Mouse (Mus musculus) Muller cell, postnatal 12 days (primary cell): ENCODE results near the gene 4930447C04Rik.
A peak's percentile ranks its signal among the peaks of the same experiment; 100 is the strongest.

Experiments used
- DNase-seq: peaks from one replicate; pipeline ENCODE4 v3.0.0-alpha.2; 2015; ENCODE audit errors: inconsistent ontology term

The 4930447C04Rik gene

DNA sequence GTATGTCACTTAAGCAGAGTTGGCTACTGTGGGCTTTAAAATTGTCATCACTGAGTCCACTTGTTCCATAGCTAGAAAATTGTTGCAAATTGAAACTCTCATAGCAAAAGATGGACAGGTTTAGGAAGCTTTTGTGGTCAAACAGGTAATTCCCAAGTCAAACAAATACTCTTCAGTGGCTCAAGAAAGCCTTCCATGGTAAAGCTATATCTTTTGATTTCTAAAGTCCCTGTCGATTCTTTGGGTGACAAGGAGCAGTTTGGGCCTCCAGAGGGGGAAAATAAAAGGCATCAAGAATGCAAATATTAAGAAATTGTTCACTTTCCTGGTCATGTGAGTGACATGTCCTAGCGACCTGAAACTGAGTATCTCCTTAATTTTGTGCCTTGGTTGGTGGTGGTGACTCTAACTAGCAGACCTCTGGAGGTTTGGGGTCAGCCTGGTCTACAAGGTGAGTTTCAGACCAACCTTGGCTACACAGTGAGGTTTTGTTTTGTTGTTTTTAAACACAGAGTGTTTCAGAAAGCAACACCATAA is 3.1 kb upstream of the 4930447C04Rik start:
- peak; percentile 75 for DNase-seq

DNA sequence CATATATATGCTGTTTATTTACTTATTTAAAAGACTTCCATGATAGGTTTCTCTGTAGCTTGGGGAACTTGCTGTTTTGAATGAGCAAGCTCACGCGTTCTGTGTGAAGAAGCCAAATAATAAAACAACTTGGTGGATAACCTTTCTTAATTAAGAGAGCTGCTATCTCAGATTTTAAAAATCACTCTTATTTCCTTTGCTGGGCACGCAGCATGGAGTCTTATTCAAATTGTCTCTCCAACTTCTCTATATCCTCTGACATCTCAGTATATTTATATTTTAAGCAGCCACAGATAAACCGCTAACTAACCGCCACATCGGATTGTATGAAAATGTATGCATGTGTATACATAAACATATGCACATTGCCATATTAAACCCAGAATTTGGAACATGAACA is 1.6 kb upstream of the 4930447C04Rik start:
- DNase-seq = no peak

DNA sequence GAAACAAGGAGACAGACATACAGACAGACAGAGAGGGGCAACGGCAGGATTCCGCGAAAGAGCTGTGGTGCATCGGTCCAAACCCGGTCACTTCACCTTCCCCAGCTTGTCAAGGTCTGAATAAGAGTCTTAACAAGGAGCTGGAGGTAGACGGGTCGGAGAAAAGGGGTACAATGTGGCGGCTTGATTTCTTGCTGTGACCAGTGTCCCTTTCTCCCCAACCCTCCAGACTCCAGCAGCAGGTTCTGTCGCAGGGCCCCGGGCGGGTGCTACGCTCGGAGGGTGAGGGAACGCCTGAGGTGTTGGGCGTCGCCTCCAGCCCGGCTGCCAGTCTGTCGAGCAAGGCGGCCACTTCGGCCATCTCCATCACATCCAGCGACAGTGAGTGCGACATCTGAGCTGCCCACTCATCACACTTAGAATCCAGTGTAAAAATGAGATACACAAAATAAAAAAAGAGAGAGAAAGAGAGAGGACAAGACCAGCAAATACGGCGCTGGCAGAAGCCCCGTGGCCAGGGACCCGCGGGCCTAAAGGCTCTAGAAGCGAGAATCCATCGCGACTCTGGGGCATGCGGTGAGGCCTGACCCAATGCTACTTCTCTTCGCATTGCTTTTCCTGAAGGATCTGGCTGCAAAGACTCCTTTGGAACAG is 951 bp upstream of the 4930447C04Rik start:
- peak; percentile 72 for DNase-seq

DNA sequence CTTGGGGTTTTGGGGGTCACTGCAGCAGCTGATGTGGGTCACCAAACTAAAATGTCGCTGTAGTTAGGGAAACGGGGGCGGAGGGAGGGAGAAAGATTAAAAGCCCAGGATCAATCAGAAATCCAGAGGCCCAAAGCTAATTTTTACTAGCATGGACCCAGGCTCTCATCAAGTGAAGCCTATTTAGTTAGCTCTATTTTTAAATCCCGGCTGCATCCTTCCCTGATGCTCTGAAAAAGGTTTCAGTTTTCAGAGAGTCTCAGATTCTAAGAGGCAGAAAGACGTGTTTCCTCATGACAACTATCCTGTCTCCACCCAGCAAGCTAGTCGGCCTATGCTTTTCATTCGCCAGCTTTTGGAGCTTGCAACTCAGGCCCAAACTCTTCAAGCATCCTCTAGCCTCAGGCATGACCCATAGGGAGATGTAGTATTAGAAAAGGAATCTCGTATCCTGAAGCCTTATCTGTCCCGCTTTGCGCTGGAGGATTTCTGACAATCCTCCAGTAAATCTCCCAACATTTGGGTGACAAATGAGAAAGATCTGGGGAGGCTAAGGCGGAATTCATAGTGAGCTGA is 336 bp upstream of the 4930447C04Rik start:
- DNase-seq = no peak

DNA sequence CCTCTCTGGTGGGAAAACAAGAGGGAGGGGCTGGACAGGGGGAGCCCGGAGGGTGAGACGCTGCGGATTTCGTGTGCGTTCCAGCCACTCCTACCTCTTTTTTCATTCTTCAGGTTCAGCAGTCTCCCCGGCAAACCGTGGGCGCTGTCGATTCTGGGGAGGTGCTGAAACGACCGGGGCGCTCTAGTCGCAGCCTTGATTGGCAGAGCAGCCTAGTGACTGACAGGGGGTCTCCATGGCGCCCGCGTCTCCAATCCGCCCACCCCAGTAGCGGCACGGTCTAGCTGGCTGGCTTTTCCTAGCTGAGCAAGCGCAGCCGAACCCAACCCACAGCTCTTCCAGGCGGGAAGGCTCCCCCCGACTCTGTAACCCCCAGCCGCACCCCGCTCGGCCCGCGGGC is 958 bp downstream of the 4930447C04Rik start, which contains the start of gene Six6:
TSS of gene Six6 (plus strand) at position 277 of the 400 bp plus-strand sequence.
- DNase-seq = peak; percentile 97

DNA sequence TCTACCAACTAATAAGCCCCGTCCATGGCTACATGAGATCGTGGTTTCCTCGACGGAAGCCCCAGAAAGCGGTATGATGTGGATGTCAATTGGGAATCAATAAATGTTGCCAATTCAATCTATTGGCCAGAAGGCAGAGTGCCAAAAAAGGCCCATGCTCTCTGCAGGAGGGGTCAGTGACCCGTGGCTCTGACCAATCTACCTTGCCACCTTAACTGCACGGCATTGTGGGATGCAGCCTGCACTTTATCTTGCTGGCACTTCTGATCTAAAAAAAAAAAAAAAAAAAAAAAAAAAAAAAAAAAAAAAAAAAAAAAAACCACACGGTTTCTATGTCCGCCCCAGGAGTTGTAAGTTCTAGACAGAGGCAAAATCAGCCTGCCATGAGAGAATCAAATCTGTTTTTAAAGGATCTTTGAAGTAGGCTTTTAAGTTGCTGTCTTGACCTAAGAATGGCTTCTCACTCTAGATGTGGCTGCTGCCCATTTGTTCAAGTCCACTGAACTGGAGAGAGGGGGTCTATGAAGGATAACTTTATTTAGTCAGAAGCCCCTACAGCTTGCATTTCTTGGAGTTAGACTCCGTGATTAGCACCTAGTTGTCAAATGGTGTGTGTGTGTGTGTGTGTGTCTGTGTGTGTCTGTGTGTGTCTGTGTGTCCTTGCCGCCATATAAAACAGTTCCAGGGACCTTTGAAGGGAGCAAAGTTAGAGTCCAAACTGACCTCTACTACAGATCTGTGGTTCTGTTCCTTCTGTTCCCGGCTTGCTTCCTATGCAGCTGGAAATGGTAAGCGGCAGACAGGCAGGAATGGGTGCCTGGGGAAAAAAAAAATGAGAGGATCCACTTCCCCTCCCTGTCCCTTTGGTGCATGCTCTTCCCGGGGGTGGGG is 1.7 kb downstream of the 4930447C04Rik start:
- no peak for DNase-seq

DNA sequence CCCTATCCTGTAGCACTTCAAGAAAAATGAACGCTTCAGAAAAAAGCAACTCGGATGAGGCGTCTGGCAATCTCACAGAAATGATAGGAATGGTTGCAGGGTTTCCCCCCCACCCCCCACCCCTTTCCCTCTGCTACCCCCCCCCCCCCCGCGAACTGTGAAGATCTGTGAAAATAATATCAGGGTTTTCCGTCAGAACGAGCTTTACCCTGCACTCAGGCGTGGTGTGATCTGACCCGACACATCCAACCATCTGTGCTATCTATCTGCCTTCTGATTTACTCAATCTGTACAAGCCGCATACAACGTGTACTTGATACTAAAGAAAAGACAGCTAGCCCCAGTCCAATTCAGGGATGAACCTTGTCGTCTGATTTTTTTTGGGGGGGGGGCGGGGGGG is 2.4 kb downstream of the 4930447C04Rik start:
- peak; percentile 78 for DNase-seq

DNA sequence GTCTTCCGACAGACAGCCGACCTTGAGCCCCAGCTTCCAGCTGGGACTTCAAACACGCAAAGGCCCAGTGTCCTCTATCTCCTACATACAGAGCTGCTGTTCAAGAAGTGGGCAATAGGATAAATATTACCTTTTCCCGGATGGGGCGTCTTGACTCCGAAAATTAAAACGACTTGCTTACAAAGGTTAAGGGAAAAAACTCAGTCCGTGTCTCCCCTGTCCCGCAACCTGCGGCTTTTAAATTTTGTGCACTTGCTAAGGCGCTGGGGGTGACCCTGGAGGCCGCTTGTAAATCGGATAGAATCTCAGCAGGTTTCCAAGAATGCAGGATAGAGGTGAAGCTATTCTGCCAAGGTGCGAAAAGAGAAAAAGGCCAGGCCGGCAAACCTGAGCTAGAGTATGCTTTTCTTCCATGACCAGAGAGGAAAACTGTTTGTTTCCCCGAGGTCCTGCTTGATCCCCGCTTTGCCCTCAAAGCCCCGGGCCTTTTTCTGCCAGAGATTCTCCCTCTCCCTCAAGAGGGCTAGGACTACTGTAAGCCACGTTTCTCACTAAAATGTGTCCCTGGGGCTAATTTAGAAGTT is 2.9 kb downstream of the 4930447C04Rik start:
- DNase-seq = peak; percentile 42

DNA sequence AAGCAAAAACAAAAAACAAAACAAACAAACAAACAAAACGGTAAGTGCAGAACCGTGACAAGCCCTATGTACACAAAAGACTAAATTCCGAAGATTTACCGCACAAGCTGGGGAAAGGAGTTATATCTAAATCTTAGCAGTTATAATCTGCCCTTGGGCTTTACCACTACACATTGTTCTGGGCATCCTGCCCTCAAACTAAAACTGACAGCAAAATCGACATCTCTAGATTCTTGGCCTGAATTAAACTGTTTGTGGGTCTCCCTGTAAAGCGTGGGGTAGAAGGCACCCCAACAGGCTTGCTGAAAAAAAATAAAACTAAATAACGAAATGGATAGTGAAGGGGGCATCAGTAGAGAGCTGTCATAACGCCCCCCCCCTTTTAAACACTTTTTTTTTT is 3.8 kb downstream of the 4930447C04Rik start:
- DNase-seq = no peak

DNA sequence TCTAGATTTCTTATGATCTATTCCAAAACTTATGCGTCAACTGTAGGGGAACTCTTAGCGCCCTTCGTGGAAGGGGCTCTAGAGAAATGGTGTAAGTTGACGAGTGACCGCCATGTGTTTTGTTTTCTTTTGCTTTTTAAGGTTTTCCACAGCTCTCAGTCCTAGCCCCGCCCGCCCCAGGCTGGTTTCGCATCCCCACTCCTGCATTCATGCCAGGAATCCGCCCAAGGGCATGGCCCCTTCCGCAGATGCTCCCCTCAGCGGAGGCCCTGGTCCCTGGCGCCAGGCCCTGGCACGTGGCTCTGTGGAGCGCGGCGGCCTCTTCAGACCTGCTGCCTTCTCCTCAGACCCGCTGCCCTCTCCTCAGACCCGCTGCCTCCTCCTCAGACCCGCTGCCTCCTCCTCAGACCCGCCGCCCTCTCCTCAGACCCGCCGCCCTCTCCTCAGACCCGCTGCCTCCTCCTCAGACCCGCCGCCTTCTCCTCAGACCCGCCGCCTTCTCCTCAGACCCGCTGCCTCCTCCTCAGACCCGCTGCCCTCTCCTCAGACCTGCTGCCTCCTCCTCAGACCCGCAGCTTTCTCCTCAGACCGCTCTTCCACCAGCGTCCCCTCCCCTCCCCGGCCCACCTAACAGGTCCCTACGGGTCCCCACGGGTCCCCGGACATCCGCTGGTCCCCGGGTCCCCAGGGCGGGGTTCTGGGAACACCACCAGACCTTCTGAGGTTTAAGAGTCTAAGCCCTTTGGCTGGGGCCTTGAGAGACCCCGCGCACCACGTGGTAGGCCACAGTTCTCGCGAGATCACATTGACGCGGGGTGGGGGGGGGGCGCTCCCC is 23.2 kb downstream of the 4930447C04Rik start:
- peak; percentile 85 for DNase-seq

DNA sequence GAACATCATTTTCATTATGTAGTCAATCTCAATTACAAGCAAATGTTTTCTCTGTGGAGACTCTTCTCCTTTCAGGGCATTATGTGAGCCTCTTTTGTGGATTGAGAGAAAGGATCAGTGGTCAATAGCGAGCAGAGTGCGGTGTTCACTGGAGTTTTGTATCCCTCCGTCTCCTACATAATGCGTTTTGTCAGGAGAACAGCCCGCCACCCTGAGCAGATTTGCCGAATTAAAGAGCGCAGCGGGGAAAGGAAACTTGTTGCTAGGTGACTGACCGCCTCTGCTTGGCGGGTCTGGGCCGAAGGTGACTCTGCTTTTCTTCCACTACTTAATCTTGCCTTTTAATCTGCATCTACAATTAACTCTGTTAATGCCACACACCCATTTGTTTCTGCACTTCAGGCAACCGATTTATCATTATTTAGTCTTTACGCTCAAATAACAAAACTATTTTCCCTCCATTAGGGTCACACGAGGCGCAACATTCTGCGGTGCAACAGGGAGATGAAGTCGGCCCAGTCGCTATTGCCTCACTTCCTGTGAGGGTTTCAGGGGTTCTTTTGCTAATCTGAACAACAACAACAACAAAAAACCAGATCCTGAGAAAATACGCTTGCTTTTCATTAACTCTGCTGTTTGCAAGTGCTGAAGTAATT is 86.1 kb downstream of the 4930447C04Rik start:
- peak; percentile 71 for DNase-seq

DNA sequence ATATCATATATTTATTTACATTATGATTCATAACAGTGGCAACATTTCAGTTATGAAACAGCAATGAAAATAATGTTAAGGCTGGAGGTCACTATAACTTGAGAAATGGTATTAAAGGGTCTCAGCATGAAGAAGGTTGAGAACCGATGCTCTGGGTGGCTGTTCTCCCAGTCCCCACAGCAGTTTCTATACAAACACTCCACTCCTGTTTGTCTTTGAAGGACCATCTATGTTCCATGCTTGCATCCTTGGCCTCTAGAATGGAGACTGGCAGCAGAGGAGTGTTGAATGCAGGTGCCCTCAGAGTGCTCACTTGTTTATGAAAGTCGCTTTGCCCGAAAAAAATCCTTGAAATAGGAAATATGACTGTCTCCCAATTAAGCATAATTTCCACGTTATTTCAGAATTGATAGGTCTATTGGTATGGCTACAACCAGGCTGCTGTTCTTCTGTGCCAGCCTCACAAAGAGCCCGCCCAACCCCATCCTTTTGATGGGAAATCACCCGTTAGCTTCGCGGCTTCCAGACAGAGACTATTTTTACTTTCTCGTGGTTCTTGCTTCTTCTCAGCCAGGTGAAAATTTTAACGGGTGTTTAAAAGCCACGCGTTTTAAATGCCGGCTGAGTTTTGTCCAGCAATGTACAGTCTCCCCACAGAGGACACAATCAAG is 87.0 kb downstream of the 4930447C04Rik start:
- DNase-seq = peak; percentile 57

DNA sequence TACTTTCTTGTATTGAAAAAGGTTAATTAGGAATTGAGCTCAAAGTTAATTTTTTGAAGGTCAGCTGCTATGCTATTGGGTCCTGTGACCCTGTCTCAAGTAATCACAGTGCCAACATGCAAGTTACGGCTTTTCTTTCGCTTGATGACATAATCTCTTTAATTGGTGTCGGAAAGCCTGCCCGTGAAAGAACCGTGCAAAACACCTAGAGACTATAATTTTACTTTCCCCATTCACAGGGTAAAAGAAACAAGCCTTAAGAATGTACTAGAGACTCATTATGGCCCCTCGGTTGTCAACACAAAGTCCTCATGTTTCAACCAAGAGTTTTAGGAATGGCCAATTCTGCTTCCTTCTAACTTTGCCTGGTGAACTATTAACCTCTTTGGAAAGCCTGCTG is 88.3 kb downstream of the 4930447C04Rik start:
- peak; percentile 77 for DNase-seq

DNA sequence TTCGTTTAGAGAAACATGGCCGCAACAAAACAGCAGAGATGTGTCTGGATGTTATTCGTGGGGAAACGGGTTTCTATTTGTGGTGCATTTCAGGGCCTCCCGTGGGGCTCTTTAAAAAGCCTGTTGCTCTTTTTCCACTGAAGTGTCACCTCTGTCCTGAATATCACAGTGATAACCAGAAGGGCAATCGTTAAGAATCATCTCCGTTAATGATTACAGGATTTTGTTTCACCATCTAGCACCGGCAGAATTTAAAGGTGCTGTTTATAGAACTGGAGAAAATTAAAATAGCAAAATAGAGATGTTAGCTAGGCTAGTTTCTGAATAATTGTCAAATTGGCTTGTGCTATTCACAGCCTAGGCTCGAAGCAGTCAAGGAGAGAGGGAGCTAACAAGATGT is 90.4 kb downstream of the 4930447C04Rik start:
- DNase-seq = peak; percentile 66

DNA sequence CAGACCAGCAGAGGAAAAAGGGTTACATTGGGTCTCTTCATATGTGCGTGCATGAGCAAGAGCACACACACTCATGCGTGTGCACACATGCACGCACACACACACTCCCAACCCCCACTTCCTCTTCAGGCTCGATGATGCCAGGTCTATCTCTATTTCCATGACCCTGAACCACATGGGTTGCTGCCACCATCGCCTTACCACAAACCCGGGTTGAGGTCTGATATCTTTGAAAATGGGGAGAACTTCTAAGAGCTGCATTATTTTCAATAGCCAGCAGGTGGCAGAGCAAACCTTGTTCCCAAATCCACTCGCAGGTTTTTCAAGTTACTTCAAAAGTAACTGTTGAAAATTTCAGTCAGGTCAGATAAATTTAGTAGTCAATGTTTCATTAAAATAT is 92.8 kb downstream of the 4930447C04Rik start:
- no peak for DNase-seq

DNA sequence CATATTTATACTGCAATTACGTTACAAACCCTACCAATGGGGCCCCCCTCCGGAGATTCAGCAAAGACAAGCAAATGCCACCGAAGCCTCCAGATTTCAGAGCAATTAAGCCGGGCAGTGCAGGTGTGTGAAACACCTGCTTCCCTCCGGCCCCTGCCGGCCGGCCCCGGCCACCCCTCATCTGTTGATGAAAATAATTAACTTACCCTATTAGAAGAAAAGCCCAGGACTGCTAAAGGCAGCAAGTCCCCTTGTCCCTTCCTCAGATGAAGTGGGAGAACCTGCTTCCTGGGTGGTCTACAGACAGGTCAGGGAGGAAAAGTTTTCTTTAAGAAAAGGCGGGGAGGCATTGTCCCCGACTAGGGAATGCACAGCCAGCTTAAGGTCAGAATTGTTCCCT is 94.6 kb downstream of the 4930447C04Rik start:
- DNase-seq = no peak

DNA sequence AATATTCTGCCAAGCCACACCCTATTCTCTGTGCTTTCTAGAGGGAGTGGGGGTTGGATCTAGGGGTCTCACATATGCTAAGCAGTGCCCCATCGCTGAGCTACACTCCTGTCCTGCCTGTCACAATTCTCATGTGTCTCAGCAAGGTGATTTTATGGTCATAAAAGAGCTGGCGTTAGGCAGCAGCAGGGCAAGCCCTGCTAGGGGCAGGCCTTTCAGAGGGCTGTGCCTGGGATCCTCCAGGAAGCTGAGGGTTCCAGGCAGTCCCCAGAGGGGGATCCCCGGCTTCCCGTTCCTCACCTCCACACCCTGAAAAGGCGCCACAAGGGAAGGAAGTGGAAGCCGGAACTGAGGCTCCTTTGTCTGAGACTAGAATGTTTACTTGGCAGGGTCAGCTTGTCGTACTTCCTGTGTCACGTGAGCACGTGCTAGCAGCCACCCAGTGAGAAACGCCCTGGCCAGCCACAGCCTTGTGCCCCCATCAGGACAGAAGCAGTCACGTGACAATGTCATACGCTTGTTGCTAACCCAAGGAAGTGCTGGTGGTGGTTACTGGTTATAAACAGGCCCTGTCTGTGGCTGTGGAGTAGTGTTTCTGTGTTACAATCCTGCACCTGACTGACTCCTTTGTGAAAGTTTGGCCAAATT is 96.5 kb downstream of the 4930447C04Rik start:
- DNase-seq = peak; percentile 62

DNA sequence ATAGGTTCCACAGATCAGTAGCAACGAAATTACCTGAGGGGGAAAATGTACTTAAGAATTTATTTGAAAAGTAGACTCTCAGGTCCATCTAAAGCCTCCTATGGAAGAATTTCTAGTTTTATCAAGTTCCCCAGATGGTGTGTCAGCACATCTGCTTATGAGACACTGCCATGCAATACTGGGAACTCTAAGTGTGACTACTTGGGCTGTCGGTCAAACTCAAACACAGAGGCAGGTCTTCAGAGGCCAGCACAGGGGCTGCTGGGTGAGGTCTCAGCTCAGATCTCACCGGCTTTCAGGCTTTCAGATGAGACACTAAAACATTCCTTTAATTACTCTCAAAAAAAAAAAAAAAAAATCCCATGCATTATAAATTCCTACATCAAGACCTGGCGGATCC is 97.0 kb downstream of the 4930447C04Rik start:
- DNase-seq = no peak

DNA sequence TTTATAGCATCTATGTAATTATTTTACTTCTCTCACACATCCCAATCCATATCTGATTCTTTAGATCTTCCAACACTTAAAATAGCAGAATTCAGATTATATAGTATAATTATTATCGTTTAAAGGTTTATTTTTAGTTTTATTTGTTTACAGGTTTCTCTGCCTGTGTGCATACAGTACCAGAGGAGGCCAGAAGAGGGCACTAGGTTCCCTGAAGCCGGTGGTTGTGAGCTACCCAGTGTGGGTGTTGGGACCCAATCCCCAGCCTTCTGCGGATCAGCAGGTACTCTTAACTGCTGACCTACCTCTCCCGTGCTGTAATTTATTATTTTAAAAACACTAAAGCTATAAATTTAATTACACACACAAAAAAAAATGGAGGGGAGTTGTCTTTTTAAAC is 97.4 kb downstream of the 4930447C04Rik start:
- no peak for DNase-seq
